ENCODE assay signal across 11 mouse cellular contexts in the genomic region with DNA sequence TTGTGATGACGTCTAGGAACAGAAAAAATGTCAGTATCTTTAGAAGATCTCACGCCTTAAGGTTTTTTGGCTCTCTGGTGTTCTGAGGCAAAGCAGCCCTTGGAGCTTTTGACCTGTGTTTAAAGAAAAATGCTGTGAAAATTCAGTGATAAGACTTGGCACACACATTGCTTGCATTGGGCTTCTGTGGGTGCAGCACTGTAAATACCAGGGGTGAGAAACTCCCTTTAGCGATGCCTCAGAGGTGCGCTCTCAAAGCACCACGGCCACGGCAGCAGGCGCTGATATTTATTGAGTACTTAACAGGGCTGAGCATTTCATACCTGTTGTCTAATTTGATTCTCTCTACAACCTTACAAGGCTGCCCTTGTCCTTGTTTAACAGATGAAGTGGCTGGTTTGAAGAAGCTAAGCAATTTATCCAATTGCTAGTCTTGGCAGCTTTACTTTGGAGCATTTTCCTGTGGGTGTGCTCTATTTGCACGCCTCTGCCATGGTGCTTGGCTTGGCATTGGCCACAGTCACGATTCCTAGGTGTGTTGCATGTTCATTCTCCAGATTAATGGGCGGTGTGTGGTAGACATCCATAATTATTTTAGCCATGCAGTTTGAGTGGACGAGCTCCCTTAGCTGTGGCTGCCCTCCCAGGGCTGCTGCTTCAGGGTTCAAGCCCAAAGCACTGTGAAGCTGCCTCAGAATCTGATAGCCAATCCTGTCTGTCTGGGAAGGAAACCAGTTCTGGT. TPM values are rescaled to one million over a fixed set of nuclear protein-coding genes. Genes with fewer than 3 reads are reported as not detected.
DNase-seq lines count a peak whose midpoint lies in the region; ATAC-seq lines count a peak whose summit lies in the region.
"Had no signal": no experiment of that assay in that cellular context is flagged by ENCODE, and none has a peak within 500 bp of the region (broad histone marks: within the 10 kb centered on the region; RNA-seq: fewer than 3 reads in every experiment).

No protein-coding gene starts in this region.

- ATAC-seq in CD4-positive, CD25-positive, alpha-beta regulatory T cell, adult 4 months, result no peak
- ATAC-seq in intestine, embryonic 16.5 days, result 0 out of 2 replicates have a peak, but pooled peaks have one; percentile 26
- no peak for ATAC-seq in intestine, embryonic 15.5 days
- no peak for ATAC-seq in megakaryocyte, adult 5-6 weeks (ENCODE audit: poor library complexity, severe bottlenecking)
- ATAC-seq: forebrain, embryonic 13.5 days had no signal

- peaks cover 3% of the 10 kb centered on the region; the same call in 1 of the 2 replicates for H3K36me3 ChIP-seq in intestine, embryonic 16.5 days (ENCODE audit: control insufficient read depth, insufficient read depth, low read length)
- no peaks in the 10 kb centered on the region for H3K36me3 ChIP-seq in intestine, embryonic 15.5 days
- peaks cover 80% of the 10 kb centered on the region for H3K36me3 ChIP-seq in megakaryocyte, embryonic 14.5 days (replicated peaks; ENCODE audit: low read length)

- peak; percentile 48 for DNase-seq in CD4-positive, CD25-positive, alpha-beta regulatory T cell, adult 2 months (ENCODE audit: low read depth, low spot score)
- peak; percentile 48 to 56 for DNase-seq in right cerebral cortex, postnatal 36 days (ENCODE audit: low spot score in 2 of 2)
- DNase-seq in cerebellum, postnatal 10 days, result no peak

- no peak overlapping the region for H3K4me3 ChIP-seq in intestine, embryonic 16.5 days (ENCODE audit: low read length)
- H3K4me3 ChIP-seq in intestine, embryonic 15.5 days (replicated peaks), result no peak overlapping the region
- H3K4me3 ChIP-seq in megakaryocyte, embryonic 14.5 days (replicated peaks), result peak overlapping the region; percentile 71
- H3K4me3 ChIP-seq: forebrain, embryonic 13.5 days; heart, embryonic 12.5 days had no signal

- no peak overlapping the region for H3K9ac ChIP-seq in intestine, embryonic 16.5 days (ENCODE audit: low read depth, low read length)
- H3K9ac ChIP-seq in intestine, embryonic 15.5 days, result no peak overlapping the region
- H3K9ac ChIP-seq: forebrain, embryonic 13.5 days; heart, embryonic 12.5 days; liver, embryonic 14.5 days had no signal

- 67% methylated on average over 11 of the region's 11 CpGs for WGBS in intestine, embryonic 16.5 days
- 64% methylated on average over 11 of the region's 11 CpGs for WGBS in intestine, embryonic 15.5 days

- no peak overlapping the region for H3K4me2 ChIP-seq in intestine, embryonic 16.5 days (ENCODE audit: low read depth, low read length)
- H3K4me2 ChIP-seq in intestine, embryonic 15.5 days (replicated peaks), result no peak overlapping the region
- H3K4me2 ChIP-seq: forebrain, embryonic 13.5 days; heart, embryonic 12.5 days had no signal

- H3K9me3 ChIP-seq in intestine, embryonic 16.5 days (ENCODE audit: control insufficient read depth, low read length), result no peaks in the 10 kb centered on the region
- H3K9me3 ChIP-seq in intestine, embryonic 15.5 days, result no peaks in the 10 kb centered on the region
- H3K9me3 ChIP-seq in megakaryocyte, embryonic 14.5 days, result no peaks in the 10 kb centered on the region
- H3K9me3 ChIP-seq: forebrain, embryonic 13.5 days; heart, embryonic 12.5 days had no signal

- no peaks in the 10 kb centered on the region for H3K27me3 ChIP-seq in intestine, embryonic 16.5 days (replicated peaks; ENCODE audit: control insufficient read depth, insufficient read depth, low read length)
- no peaks in the 10 kb centered on the region for H3K27me3 ChIP-seq in intestine, embryonic 15.5 days (replicated peaks)
- H3K27me3 ChIP-seq in megakaryocyte, embryonic 14.5 days (replicated peaks), result no peaks in the 10 kb centered on the region
- H3K27me3 ChIP-seq: forebrain, embryonic 13.5 days; heart, embryonic 12.5 days had no signal

- H3K27ac ChIP-seq in intestine, embryonic 16.5 days (ENCODE audit: low read length), result no peak overlapping the region
- H3K27ac ChIP-seq in intestine, embryonic 15.5 days, result no peak overlapping the region
- H3K27ac ChIP-seq: forebrain, embryonic 13.5 days; liver, embryonic 14.5 days had no signal

- H3K4me1 ChIP-seq in intestine, embryonic 16.5 days (ENCODE audit: control insufficient read depth, insufficient read depth, low read length), result peaks cover 46% of the 10 kb centered on the region
- H3K4me1 ChIP-seq in intestine, embryonic 15.5 days (replicated peaks), result peaks cover 29% of the 10 kb centered on the region
- H3K4me1 ChIP-seq in megakaryocyte, embryonic 14.5 days, result peaks cover 99% of the 10 kb centered on the region

RNA-seq across cellular contexts. Expression of a gene that starts 19.7 kb away (rescaled TPM):
- polyA plus RNA-seq in CD4-positive, CD25-positive, alpha-beta regulatory T cell, adult 4 months (2017; shearing (Covaris generic)), result 10 to 100 TPM; 16.0 to 22.3 TPM
- polyA plus RNA-seq in intestine, embryonic 16.5 days (2015; fragmentation: Nextera tagmentation; extraction: Ambion mirVana), result 21.5 and 25.2 TPM in 2 replicates
- 29.7 and 31.6 TPM in 2 replicates for polyA plus RNA-seq in intestine, embryonic 15.5 days (2015; fragmentation: Nextera tagmentation; extraction: Ambion mirVana)
- polyA plus RNA-seq in megakaryocyte, embryonic 14.5 days (2012; ENCODE audit: insufficient read depth, low replicate concordance), result 106 and 185 TPM in 2 replicates
- 2.9 and 3.0 TPM in 2 replicates for total RNA-seq in megakaryocyte, adult 5-6 weeks (2015)
- 4.5 and 5.4 TPM in 2 replicates for total RNA-seq in megakaryocyte, adult 5-6 weeks (2017)

Comparison
In these comparisons a context has a peak if more than half of its experiments do, and no peak if none do; other contexts are left out.
1. DNase-seq: peak in CD4-positive, CD25-positive, alpha-beta regulatory T cell, adult 2 months (single experiment) and right cerebral cortex, postnatal 36 days (2 of 2); none in cerebellum, postnatal 10 days (0 of 2).